In genomic region chr17:68291713-68292364, GRCm38 (mm10) we compare ENCODE assay signal across 34 mouse cellular contexts. TPM values are rescaled to one million over a fixed set of nuclear protein-coding genes. Genes with fewer than 3 reads are reported as not detected.
A peak's percentile ranks its signal among the peaks of the same experiment; 100 is the strongest.
DNase-seq lines count a peak whose midpoint lies in the region; ATAC-seq and TF ChIP-seq lines count a peak whose summit lies in the region.
"Had no signal": no experiment of that assay in that cellular context is flagged by ENCODE, and none has a peak within 500 bp of the region (broad histone marks: within the 10 kb centered on the region; RNA-seq: fewer than 3 reads in every experiment).

No protein-coding gene starts in this region.

- TF ChIP-seq CTCF in hindbrain, postnatal 0 days (IDR thresholded peaks at IDR 0.05; ENCODE audit: low read depth): no peak

- peak; percentile 26 for DNase-seq in embryo, embryonic 11 days
- no peak for DNase-seq in embryo, embryonic 9.5 days (ENCODE audit: extremely low spot score)
- peak; percentile 15 for DNase-seq in hindbrain, postnatal 0 days (ENCODE audit: low spot score)
- no peak for DNase-seq in hindbrain, embryonic 14.5 days (ENCODE audit: low spot score)
- DNase-seq in forelimb bud, embryonic 11.5 days (ENCODE audit: low read depth, low spot score): peak; percentile 43
- no peak for DNase-seq in urinary bladder, postnatal 10 days (ENCODE audit: low spot score)
- DNase-seq: adrenal gland, postnatal 10 days; cerebellum, adult 11-12 months; cerebellum, adult 9-11 months; gastrocnemius, adult 2 months; heart, adult 2 months; heart, postnatal 10 days; kidney, postnatal 14 days; layer of hippocampus, adult 9-11 months; liver, embryonic 13.5 days; lung, adult 18-20 months; right cerebral cortex, postnatal 14 days; thymus, postnatal 14 days had no signal

- no peak overlapping the region for H3K9ac ChIP-seq in hindbrain, postnatal 0 days (replicated peaks; ENCODE audit: low read length)
- H3K9ac ChIP-seq in hindbrain, embryonic 14.5 days: no peak overlapping the region
- H3K9ac ChIP-seq in limb, embryonic 13.5 days: no peak overlapping the region
- H3K9ac ChIP-seq in neural tube, embryonic 15.5 days (replicated peaks): no peak overlapping the region
- H3K9ac ChIP-seq: embryonic facial prominence, embryonic 12.5 days; heart, embryonic 13.5 days; limb, embryonic 15.5 days; liver, embryonic 13.5 days; midbrain, embryonic 15.5 days had no signal

- H3K4me1 ChIP-seq in hindbrain, postnatal 0 days (ENCODE audit: insufficient read depth, low read length): no peaks in the 10 kb centered on the region
- H3K4me1 ChIP-seq in hindbrain, embryonic 14.5 days (replicated peaks; ENCODE audit: control insufficient read depth, insufficient read depth, low read length): no peaks in the 10 kb centered on the region
- peaks cover 16% of the 10 kb centered on the region for H3K4me1 ChIP-seq in limb, embryonic 13.5 days
- H3K4me1 ChIP-seq in neural tube, embryonic 15.5 days: peaks cover 3% of the 10 kb centered on the region; the same call in 1 of the 2 replicates
- H3K4me1 ChIP-seq: embryonic facial prominence, embryonic 12.5 days; heart, embryonic 13.5 days; liver, embryonic 13.5 days; midbrain, embryonic 15.5 days had no signal

- H3K9me3 ChIP-seq in hindbrain, postnatal 0 days (ENCODE audit: low read length): no peaks in the 10 kb centered on the region
- 0 out of 2 replicates have a peak, but pooled peaks cover 5% of the 10 kb centered on the region for H3K9me3 ChIP-seq in hindbrain, embryonic 14.5 days (ENCODE audit: control insufficient read depth, low read length)
- H3K9me3 ChIP-seq in limb, embryonic 13.5 days: peaks cover 6% of the 10 kb centered on the region
- 0 out of 2 replicates have a peak, but pooled peaks cover 5% of the 10 kb centered on the region for H3K9me3 ChIP-seq in neural tube, embryonic 15.5 days (replicated peaks)
- H3K9me3 ChIP-seq: embryonic facial prominence, embryonic 12.5 days; midbrain, embryonic 15.5 days had no signal

- no peak for ATAC-seq in hindbrain, postnatal 0 days
- no peak for ATAC-seq in hindbrain, embryonic 14.5 days (ENCODE audit: low FRiP score)
- ATAC-seq in limb, embryonic 13.5 days (ENCODE audit: low FRiP score, low read depth): peak; percentile 66
- no peak for ATAC-seq in neural tube, embryonic 15.5 days (ENCODE audit: low FRiP score)
- ATAC-seq: intestine, postnatal 0 days; lung, postnatal 0 days; midbrain, embryonic 15.5 days had no signal

- no peak overlapping the region for H3K4me3 ChIP-seq in hindbrain, postnatal 0 days (ENCODE audit: low read length)
- H3K4me3 ChIP-seq in hindbrain, embryonic 14.5 days (replicated peaks; ENCODE audit: low read length): no peak overlapping the region
- H3K4me3 ChIP-seq in limb, embryonic 13.5 days: no peak overlapping the region
- no peak overlapping the region for H3K4me3 ChIP-seq in neural tube, embryonic 15.5 days (replicated peaks)
- H3K4me3 ChIP-seq: embryonic facial prominence, embryonic 12.5 days; gastrocnemius, adult 2 months; heart, adult 2 months; heart, embryonic 13.5 days; limb, embryonic 15.5 days; liver, embryonic 13.5 days; midbrain, embryonic 15.5 days had no signal

- H3K4me2 ChIP-seq in hindbrain, postnatal 0 days (ENCODE audit: low read depth, low read length): no peak overlapping the region
- no peak overlapping the region for H3K4me2 ChIP-seq in hindbrain, embryonic 14.5 days (replicated peaks)
- H3K4me2 ChIP-seq in limb, embryonic 13.5 days (replicated peaks): no peak overlapping the region
- no peak overlapping the region for H3K4me2 ChIP-seq in neural tube, embryonic 15.5 days
- H3K4me2 ChIP-seq: embryonic facial prominence, embryonic 12.5 days; heart, embryonic 13.5 days; limb, embryonic 15.5 days; liver, embryonic 13.5 days; midbrain, embryonic 15.5 days had no signal

- no peaks in the 10 kb centered on the region for H3K36me3 ChIP-seq in hindbrain, postnatal 0 days (ENCODE audit: insufficient read depth, low read length)
- H3K36me3 ChIP-seq in hindbrain, embryonic 14.5 days (replicated peaks; ENCODE audit: control insufficient read depth, insufficient read depth): no peaks in the 10 kb centered on the region
- no peaks in the 10 kb centered on the region for H3K36me3 ChIP-seq in limb, embryonic 13.5 days
- no peaks in the 10 kb centered on the region for H3K36me3 ChIP-seq in neural tube, embryonic 15.5 days
- H3K36me3 ChIP-seq: embryonic facial prominence, embryonic 12.5 days; G1E; heart, embryonic 13.5 days; limb, embryonic 15.5 days; liver, embryonic 13.5 days; midbrain, embryonic 15.5 days had no signal

- H3K27me3 ChIP-seq in hindbrain, postnatal 0 days (ENCODE audit: insufficient read depth, low read length): no peaks in the 10 kb centered on the region
- H3K27me3 ChIP-seq in hindbrain, embryonic 14.5 days (ENCODE audit: control insufficient read depth, insufficient read depth, low read length): no peaks in the 10 kb centered on the region
- no peaks in the 10 kb centered on the region for H3K27me3 ChIP-seq in limb, embryonic 13.5 days
- no peaks in the 10 kb centered on the region for H3K27me3 ChIP-seq in neural tube, embryonic 15.5 days (replicated peaks)
- H3K27me3 ChIP-seq: embryonic facial prominence, embryonic 12.5 days; heart, embryonic 13.5 days; limb, embryonic 15.5 days; liver, embryonic 13.5 days; midbrain, embryonic 15.5 days had no signal

- no peak overlapping the region for H3K27ac ChIP-seq in hindbrain, postnatal 0 days
- H3K27ac ChIP-seq in hindbrain, embryonic 14.5 days: no peak overlapping the region
- no peak overlapping the region for H3K27ac ChIP-seq in limb, embryonic 13.5 days
- no peak overlapping the region for H3K27ac ChIP-seq in neural tube, embryonic 15.5 days (replicated peaks)
- H3K27ac ChIP-seq: embryonic facial prominence, embryonic 12.5 days; gastrocnemius, adult 2 months; heart, adult 2 months; heart, embryonic 13.5 days; limb, embryonic 15.5 days; liver, embryonic 13.5 days; macrophage; midbrain, embryonic 15.5 days had no signal

- WGBS in hindbrain, postnatal 0 days: 46% methylated on average over 9 of the region's 9 CpGs
- WGBS in hindbrain, embryonic 14.5 days: 49% methylated on average over 9 of the region's 9 CpGs
- 22% methylated on average over 9 of the region's 9 CpGs for WGBS in limb, embryonic 13.5 days
- WGBS in neural tube, embryonic 15.5 days: 42% methylated on average over 9 of the region's 9 CpGs

RNA-seq across cellular contexts. Expression of gene L3mbtl4, which starts 18.2 kb away (rescaled TPM):
- total RNA-seq in hindbrain, postnatal 0 days (2014; rRNA removed): 6.9 and 10.1 TPM in 2 replicates
- 5.1 and 5.4 TPM in 2 replicates for polyA plus RNA-seq in hindbrain, postnatal 0 days (2015; fragmentation: Nextera tagmentation; extraction: Ambion mirVana)
- polyA plus RNA-seq in hindbrain, embryonic 14.5 days (2014; fragmentation: Nextera tagmentation; extraction: Ambion mirVana): 3.8 and 4.9 TPM in 2 replicates
- 0.13 and 0.28 TPM in 2 replicates for polyA plus RNA-seq in limb, embryonic 13.5 days (2015; fragmentation: Nextera tagmentation; extraction: Ambion mirVana)
- polyA plus RNA-seq in neural tube, embryonic 15.5 days (2015; fragmentation: Nextera tagmentation; extraction: Ambion mirVana): 4.3 and 5.5 TPM in 2 replicates
- total RNA-seq: common myeloid progenitor, adult 5-6 weeks; gastrocnemius, postnatal 4 days; heart, adult 2 months; heart, postnatal 10 days; hematopoietic stem cell, adult 5-6 weeks; megakaryocyte-erythroid progenitor cell, adult 5-6 weeks had no signal
- polyA plus RNA-seq: G1E; heart, adult 2 months; liver, embryonic 13.5 days; macrophage; small intestine, adult 2 months; stomach, embryonic 14.5 days had no signal

Comparison
In these comparisons a context has a peak if more than half of its experiments do, and no peak if none do; other contexts are left out.
1. DNase-seq: peak in embryo, embryonic 11 days (single experiment), hindbrain, postnatal 0 days (single experiment) and forelimb bud, embryonic 11.5 days (single experiment); none in embryo, embryonic 9.5 days (single experiment), hindbrain, embryonic 14.5 days (single experiment) and urinary bladder, postnatal 10 days (single experiment).